Mouse (Mus musculus) c-Kit-positive CD71-positive TER-119-positive erythroid progenitor cells, embryonic 14.5 days (primary cell): ENCODE results near the gene Gjb4.

Experiments used
- DNase-seq: peaks from one replicate; pipeline ENCODE4 v3.0.0-alpha.2; 2013; ENCODE audit warnings: low spot score

The Gjb4 gene

DNA sequence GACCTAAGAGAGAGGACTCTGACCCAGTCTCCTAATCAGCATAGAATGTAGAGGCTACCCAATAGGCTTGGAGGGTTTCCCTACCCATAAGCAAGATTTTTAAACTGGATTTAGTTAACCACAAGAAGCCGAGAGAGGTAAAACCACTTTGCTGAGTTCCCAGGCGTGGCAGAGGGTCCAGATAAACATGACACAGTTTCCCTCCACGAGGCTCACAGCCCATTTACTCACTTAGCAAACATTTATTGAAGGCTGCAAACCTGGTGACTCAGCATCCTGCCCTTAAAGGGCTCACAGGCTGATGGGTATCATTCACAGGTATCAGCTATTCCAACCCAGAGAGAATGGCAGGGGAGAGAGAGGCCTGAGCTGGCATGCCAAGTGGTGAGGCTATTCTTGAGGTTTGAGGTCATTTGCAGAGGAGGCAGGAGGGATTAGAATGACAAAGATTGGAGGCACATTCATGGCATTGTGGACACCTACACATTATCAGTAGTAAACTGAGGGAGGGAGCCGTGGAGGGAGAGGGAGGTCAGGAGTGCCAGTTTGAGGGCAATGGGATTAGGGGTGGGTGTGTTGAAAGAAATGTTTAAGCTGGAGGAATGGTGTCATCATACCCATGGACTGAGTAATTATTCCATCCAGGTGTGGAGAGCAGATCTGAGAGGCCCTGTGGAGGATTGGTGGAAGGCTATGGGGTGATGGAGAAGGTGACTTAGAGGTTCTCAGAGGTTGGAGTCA is 4.2 kb downstream of the Gjb4 start:
- DNase-seq: no peak

DNA sequence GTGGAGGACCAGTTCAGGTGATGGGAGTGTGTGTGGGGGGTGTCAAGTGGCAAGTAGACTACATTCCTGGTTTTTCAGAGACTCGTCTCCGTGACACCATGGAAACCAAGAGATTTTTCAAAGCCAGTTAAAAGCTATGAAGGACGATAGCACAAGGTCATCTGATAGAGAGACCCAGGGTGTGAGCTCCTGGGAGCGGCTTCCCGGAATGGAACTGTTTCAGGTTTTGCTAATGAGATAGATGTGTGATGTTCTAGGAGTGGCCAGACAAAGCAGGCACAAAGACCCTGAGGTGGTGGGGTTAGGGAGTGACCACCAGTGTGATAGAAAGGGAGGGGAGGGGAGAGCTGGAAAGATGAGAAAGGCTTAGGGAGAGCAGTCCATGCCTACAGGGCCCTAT is 8.9 kb downstream of the Gjb4 start:
- DNase-seq: no peak

DNA sequence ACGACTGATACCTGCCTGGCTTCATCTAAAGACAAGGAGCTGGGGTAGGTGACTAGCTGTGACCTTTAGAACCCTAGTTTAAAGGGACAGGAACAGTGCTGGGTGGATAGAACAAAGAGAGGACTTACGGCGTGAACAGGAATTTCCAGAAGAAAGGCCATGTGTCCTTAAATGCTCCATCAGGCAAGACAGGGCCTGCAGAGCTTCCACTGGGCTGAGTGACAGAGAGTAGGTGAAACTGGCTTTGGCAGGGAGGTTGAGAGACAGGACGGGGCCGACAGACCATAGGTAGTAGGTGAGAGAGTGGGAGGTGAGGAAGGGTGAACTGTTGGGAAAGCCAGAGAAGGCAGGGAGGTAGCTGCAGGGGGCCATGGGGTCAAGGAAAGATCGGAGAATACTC is 12.5 kb downstream of the Gjb4 start:
- DNase-seq: no peak

GRCm38 (mm10) chr4:127337668-127338067 is 16.2 kb downstream of the Gjb4 start:
- DNase-seq: no peak

- no peak for DNase-seq
Measured at GRCm38 (mm10) chr4:127334870-127335504, 18.9 kb downstream of the Gjb4 start.

DNA sequence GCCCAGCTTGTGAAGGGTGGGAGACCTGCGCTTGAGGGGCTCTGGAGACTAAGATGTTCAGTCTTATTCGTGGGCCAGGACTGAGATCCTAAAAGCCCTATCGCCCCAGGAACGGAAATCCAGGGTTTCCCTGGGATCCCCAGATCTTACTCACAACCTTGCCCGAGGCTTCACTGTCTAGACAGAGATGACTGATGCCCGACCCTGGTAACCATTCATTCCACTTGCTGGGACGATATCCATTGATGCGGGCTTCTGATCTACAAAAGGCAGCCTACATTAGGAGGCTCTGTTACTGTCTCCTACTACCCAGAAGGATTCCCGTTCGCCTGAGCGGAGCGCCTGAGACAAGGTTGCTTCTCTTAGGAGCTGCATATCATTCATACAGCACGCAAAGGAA is 22.7 kb downstream of the Gjb4 start:
- DNase-seq: no peak

DNA sequence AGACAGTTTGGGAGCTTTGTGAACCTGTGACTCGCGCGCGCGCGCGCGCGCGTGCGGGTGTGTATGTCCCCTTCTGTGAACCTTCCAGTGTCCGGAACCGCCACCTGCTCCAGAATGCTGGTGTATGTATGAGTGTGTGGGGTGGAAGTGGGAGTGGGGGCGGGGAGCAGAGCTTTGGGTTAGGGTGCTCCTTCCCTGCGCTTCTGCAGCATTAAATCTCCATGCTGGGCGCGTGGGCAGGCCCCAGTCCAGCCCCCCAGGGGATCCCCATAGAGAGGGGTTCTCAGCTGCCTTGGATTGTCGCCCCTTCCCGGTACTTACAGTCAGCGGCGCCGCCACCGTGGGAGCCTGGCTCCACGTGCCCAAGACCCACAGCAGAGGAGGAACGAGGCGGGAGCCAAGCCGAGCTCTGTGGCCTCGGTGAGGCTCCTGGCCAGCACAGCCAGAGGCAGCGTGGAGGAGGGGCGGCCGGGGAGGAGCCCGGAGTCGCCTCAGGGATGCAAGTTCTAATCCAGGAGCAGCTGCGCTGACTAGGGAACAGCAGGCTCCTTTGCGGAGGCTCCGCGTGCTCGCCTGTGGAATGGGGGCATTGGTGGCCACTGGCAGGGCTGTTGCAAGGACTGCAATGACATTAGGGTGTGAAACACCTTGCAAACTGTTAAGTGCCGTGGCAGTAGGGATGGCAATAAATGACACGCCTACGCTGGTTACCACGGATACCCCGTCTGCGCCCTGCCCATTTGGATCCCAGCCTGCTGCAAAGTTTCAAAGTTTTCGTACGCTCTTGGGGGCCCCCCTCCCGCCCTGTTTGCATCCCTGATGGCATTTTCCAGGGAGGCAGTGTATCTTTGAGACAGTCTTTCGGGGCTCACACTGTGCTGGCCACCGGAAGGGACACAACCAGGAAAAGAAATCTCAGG is 23.4 kb downstream of the Gjb4 start, which contains the start of gene Gjb3:
Gene Gjb3, minus strand, starts transcription at position 664 of the 920 bp plus-strand sequence.
- no peak for DNase-seq

GRCm38 (mm10) chr4:127329751-127330150 is 24.1 kb downstream of the Gjb4 start:
- DNase-seq: no peak

DNA sequence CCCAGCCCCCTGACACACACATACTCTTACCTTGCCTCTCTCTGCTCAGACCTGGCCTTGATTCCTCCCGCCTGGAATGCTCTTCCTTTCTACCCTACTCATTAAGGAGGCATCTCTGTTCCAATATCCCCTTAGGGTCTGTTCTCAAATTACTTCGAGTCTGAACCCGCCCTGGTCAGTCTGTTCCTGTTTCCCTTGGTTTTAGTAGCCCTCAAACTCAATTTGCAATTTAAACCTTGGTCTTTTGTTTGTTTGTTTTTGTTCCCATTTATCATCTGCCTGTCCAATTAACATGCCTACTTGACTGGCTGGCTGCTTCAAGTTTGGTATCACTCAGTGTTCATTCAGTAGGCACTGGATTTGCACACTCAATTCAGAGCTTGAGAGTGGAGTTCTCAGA is 24.8 kb downstream of the Gjb4 start:
- DNase-seq: no peak

DNA sequence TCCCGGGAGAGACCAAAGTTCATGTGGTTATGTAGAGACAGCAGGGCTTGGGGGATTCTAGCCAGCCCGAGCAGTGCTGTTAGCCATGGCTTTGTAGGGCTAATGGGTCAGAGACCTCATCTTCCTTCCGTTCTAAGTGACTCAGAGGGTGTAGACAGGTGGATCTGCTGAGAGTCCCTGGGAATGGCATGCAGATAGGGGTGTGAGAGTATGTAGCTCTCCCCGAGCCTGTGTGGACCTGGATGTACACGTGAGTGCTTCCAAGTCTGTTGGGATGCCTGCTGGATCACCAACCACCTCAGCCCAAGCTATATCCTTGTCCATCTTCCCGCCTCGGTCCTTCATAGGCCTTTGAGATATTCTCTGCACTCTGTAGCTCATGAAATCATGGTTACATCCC is 25.5 kb downstream of the Gjb4 start:
- no peak for DNase-seq

DNA sequence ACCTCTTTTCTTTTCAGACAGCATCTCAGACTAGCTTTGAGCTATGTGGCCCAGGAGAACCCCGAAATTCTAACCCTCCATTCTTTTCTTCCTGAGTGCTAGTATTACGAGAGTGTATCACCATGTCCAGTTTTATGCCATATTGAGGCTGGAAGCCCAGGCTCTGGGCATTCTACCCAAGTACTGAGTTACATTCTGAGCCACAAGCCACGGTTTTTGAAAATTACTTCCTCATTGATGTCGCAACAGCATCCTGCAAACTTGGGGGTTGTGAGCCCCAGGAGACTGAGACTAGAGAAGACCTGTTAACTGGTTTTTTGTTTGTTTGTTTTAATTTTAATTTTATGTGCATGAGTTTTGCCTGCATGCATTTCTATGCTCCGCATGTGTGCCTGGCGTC is 26.1 kb downstream of the Gjb4 start:
- no peak for DNase-seq

DNA sequence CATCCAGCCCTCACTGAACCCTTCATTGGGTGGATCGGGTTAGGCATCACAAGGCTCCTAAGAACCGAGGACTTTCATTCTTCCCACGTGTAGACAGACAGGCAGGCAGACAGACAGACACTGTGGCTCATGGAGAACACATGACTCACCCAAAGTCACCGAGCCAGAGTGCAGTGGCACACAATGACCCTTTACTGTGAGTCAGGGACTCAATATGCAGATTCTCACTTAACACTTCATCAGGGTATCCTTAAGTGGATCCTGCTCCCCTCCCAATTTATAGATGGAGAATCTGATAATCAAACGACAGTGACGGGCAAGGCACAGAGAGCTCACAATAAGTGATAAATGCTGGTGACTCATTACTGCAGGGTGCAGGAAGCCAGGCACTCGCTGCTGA is 26.6 kb downstream of the Gjb4 start:
- DNase-seq: no peak

DNA sequence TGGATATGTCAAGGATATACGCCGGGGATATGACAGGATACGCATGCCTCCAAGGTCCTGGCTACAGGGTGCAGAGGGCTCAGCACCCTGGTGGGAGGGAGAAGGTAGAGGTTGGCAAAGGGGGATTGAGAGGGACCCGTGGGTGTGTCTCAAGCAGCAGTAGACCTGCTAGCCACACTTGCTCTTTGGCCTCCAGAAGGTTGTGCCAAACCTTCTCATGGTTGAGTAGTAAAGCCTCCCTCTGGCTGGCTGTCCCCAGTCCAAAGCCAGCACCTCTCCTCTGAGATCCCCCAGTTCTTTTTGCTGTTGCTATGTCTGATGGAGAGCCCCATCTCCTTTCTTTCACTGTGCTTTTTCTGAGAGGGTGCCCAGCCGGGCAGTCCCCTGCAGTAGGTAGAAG is 28.6 kb downstream of the Gjb4 start:
- DNase-seq: no peak

DNA sequence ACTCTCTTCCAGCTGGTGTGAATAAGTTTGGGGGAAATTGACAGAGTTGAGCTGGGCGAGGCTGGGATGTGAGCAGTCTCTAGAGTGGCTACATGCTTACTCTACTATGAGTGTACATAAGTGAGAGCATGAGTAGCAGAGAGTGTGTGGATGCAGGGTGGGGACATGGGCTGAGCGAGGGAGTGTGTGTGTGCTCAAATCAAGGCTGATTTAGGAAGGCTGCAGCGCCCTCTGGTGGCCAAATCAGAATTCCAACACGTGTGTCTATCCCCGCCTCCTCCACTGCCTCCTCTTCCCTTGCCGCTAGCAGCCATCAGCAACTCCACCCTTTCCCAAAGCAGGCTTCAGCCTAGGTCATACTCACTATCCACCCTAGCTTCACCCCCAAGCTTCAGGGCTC is 29.1 kb downstream of the Gjb4 start:
- peak; percentile 65 for DNase-seq

DNA sequence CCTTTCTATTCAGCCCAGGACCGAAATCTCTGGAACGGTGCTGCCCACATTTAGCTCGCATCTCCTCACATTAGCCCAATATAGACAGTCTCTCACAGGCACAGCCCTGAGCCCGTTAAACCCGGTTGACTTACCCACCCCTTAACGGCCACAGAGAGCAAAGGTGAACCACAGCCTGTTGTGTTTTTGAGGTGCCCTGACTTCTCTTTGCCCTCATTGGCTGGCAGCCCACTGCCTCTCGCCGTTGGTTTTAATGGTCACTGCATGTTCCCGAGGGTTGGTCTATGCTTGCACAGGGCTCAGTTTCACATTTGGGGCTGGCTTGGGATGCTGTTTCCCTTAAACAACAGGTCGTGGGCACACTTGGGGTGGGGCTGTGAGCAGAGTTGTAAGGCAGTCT is 29.6 kb downstream of the Gjb4 start:
- no peak for DNase-seq

DNA sequence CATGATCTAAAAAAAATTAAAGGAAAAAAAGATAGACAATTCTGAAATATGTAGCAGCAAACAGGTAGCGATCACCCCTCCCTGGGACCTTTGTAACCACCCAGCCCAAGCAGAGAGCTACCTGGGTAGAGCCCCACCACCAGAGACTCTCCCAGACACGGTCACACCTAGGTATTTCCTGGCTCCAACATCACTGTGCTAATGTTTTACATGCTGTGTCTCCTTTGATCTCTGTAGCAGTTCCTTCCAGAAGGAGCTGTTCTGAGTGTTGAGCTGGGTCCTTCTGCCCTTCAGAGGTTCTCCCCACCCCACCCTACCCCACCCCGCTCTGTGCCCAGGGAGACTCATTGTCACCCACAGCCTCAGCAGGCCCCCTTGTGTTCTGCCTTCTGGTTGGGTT is 30.2 kb downstream of the Gjb4 start:
- no peak for DNase-seq

DNA sequence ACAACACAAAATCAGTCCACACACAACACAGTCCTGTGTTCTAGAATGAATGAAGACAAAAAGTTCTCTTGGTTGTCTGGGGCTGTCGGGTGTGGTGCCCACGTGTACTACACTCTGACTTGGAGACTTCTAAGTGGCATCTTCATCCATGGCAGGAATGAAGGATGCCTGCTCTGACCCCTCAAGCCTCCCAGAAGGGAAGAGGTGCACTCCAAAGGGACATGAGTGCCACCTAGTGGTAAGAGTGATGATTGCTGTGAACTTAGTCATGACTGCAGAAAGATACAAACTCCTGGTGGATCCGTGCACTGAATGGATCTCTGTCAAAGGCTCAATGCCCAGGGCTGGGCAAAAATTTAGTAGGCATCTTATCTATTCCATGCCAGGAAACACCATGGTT is 34.3 kb downstream of the Gjb4 start:
- peak; percentile 42 for DNase-seq

DNA sequence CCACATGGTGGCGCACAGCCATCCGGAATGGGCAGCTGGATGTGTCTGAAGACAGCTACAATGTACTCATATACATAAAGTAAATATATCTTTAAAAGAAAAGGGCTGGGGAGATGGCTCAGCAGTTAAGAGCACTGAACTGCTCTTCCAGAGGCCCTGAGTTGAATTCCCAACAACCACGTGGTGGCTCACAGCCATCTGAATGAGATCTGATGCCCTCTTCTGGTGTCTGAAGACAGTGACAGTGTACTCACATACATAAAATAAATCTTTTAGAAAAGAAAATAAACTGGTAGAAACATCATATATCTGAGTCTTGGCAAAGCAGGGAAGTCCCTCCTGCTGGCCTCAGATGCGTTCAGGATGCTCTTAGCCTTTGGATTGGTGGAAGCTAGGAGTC is 36.7 kb downstream of the Gjb4 start:
- DNase-seq: no peak

- no peak for DNase-seq
Measured at GRCm38 (mm10) chr4:127315753-127316152, 38.1 kb downstream of the Gjb4 start.

- DNase-seq: no peak
Measured at GRCm38 (mm10) chr4:127314585-127314984, 39.3 kb downstream of the Gjb4 start.

GRCm38 (mm10) chr4:127313861-127314260 is 40.0 kb downstream of the Gjb4 start, which contains the start of gene Gja4:
TSS of gene Gja4 (minus strand) at chr4:127314039.
- DNase-seq: peak; percentile 10

DNA sequence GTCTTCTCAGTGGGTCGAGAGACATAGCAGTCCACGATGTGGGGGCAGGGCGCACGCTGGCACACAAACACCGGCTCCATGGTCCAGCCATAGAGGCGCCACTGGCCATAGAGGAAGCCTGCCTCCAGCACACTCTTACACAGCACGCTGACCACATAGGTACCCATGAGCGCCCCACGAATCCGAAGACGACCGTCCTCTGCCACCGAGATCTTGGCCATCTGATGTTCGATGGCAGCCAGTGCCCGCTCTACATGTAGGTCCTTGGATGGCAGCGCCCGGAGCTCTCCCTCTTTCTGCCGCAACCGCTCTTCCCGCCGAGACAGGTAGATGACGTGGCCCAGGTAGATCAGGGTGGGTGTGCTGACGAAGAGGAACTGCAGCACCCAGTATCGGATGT is 41.5 kb downstream of the Gjb4 start:
- DNase-seq: no peak

DNA sequence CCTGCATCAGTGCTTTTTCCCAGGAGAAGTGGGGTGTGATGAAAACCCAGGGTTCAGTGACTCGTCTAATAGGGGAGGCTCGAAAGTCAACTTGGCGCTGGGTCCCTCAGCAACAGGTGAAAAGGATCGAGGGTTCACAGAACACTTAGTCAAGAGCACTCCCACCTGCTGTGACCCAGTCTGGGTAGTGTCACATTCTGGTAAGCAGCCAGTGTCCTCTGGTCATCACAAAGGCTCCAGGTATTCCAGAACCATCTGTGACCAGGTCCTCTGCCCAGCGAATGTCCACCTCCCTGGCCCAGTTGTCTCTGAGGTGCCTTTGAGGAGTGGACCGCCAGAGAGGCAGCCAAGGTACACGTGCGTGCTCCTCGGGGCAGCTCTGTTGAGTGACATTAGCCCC is 42.3 kb downstream of the Gjb4 start:
- no peak for DNase-seq
